Mouse (Mus musculus) liver, embryonic 14.5 days (tissue): ENCODE data around the gene Sin3b. TPM values are rescaled to one million over a fixed set of nuclear protein-coding genes. Genes with fewer than 3 reads are reported as not detected.

Experiments used
- ATAC-seq: fragments of 200-750 bp; cut with Nextera tagmentation; 2 replicates; pipeline ENCODE4 v1.8.0; 2017; ENCODE audit warnings: moderate number of reproducible peaks, mild to moderate bottlenecking, moderate library complexity; ENCODE audit not compliant: insufficient read depth
- DNase-seq, 3 experiments: peaks; one replicate each; pipeline ENCODE4 v3.0.0-alpha.2; 2012 to 2013; ENCODE audit warnings: low read depth in 3 of 3, low spot score in 3 of 3
- H3K27ac ChIP-seq: fragments of 300-500 bp; sonication (generic); 2 replicates; pipeline ENCODE4 v1.5.1; 2014; ENCODE audit warnings: moderate library complexity, mild to moderate bottlenecking, control low read depth, inconsistent platforms
- H3K27me3 ChIP-seq: fragments of 300-500 bp; sonication (generic); 2 replicates; pipeline ENCODE4 v1.6.1; 2014; ENCODE audit warnings: mild to moderate bottlenecking, low read length, moderate library complexity; ENCODE audit not compliant: control insufficient read depth, insufficient read depth
- H3K36me3 ChIP-seq: fragments of 300-500 bp; sonication (generic); replicated peaks from 2 replicates; pipeline ENCODE4 v1.6.1; 2014; ENCODE audit warnings: low read depth; ENCODE audit not compliant: control insufficient read depth, insufficient read depth
- H3K4me1 ChIP-seq, 2 experiments: fragments of 200-500 bp in 1 of 2; fragments of 300-500 bp in 1 of 2; sonication (generic) in 1 of 2; replicated peaks; 2 replicates each; pipeline ENCODE4 v1.6.1; 2012 to 2014; ENCODE audit warnings: antibody characterized with exemption in 1 of 2, inconsistent platforms in 1 of 2, low read length in 1 of 2; ENCODE audit not compliant: control insufficient read depth in 2 of 2, insufficient read depth in 2 of 2
- H3K4me2 ChIP-seq: fragments of 300-500 bp; sonication (generic); 2 replicates; pipeline ENCODE4 v1.6.1; 2014; ENCODE audit warnings: low read depth, mild to moderate bottlenecking, control low read depth, moderate library complexity
- H3K4me3 ChIP-seq, 2 experiments: fragments of 200-500 bp in 1 of 2; fragments of 300-500 bp in 1 of 2; sonication (generic) in 1 of 2; 2 replicates each; pipeline ENCODE4 v1.5.1; 2012 to 2014; ENCODE audit warnings: low read depth in 2 of 2, low read length in 2 of 2, mild to moderate bottlenecking in 2 of 2, control low read depth in 1 of 2, inconsistent platforms in 1 of 2, moderate library complexity in 1 of 2; ENCODE audit not compliant: insufficient read depth in 1 of 2
- H3K9ac ChIP-seq: fragments of 300-500 bp; sonication (generic); replicated peaks from 2 replicates; pipeline ENCODE4 v1.6.1; 2014; ENCODE audit warnings: mild to moderate bottlenecking, control low read depth, moderate library complexity
- H3K9me3 ChIP-seq: fragments of 300-500 bp; sonication (generic); 2 replicates; pipeline ENCODE4 v1.6.1; 2016; ENCODE audit warnings: low read length, mixed read lengths; ENCODE audit not compliant: control insufficient read depth
- CTCF ChIP-seq: IDR thresholded peaks from 2 replicates; pipeline ENCODE4 v1.5.1; 2016; ENCODE audit warnings: antibody characterized with exemption, low read depth, control low read depth
- EP300 ChIP-seq: IDR thresholded peaks from 2 replicates; pipeline ENCODE4 v1.6.1; 2016; ENCODE audit warnings: antibody characterized with exemption, low read depth
- WGBS: fragments of 180-500 bp; shearing (Covaris S2); extraction: QIAGEN DNeasy Blood & Tissue Kit; methylation state at CpG from one replicate; pipeline ENCODE4 v1.1.7; 2014; ENCODE audit not compliant: insufficient replicate concordance; 5-methylcytosine and 5-hydroxymethylcytosine counted together
- polyA plus RNA-seq, 2 experiments: library from polyadenylated mRNA; depleted of rRNA in 1 of 2; stranded (reverse) in 1 of 2; unstranded in 1 of 2; fragments of >200 nt; fragmentation: Nextera tagmentation in 1 of 2; extraction: Ambion mirVana in 1 of 2; gene quantifications; 2 replicates each; pipeline versions ENCODE4 v1.2.1 to v1.2.3; 2012 to 2014

Gene Sin3b
- polyA plus RNA-seq, 2 experiments = 47.6 to 70.3 TPM

- Histone ChIP-seq H3K4me2 (no peak overlapping the region), H3K27me3 (no peaks in the 10 kb centered on the region), H3K4me3 (no peak overlapping the region), H3K4me1 (no peaks in the 10 kb centered on the region), H3K9me3 (no peaks in the 10 kb centered on the region), H3K27ac (no peak overlapping the region), H3K9ac (no peak overlapping the region), H3K36me3 (peaks cover 12% of the 10 kb centered on the region; the same call in 1 of the 2 replicates)
- ATAC-seq = no peak
- TF ChIP-seq EP300 (no peak), CTCF (peak; percentile 33)
- 74% methylated on average over 3 of the region's 3 CpGs for WGBS
- no peak for DNase-seq
Measured at GRCm38 (mm10) chr8:72751126-72751525, 28.0 kb downstream of the Sin3b start.

- ATAC-seq (no peak), DNase-seq (no peak)
- Histone ChIP-seq H3K27ac (no peak overlapping the region), H3K4me1 (no peaks in the 10 kb centered on the region), H3K4me3 (no peak overlapping the region), H3K9me3 (no peaks in the 10 kb centered on the region), H3K36me3 (peaks cover 12% of the 10 kb centered on the region; the same call in 1 of the 2 replicates), H3K27me3 (no peaks in the 10 kb centered on the region), H3K9ac (no peak overlapping the region), H3K4me2 (no peak overlapping the region)
- TF ChIP-seq EP300 (no peak), CTCF (no peak)
- WGBS = 69% methylated on average over 3 of the region's 3 CpGs
Measured at GRCm38 (mm10) chr8:72752289-72752688, 29.2 kb downstream of the Sin3b start.

GRCm38 (mm10) chr8:72753165-72753564, 30.1 kb downstream of the Sin3b start:
- DNase-seq (no peak), ATAC-seq (no peak)
- no peaks in the 10 kb centered on the region for H3K4me1 ChIP-seq
- H3K27ac ChIP-seq = no peak overlapping the region
- H3K36me3 ChIP-seq = peaks cover 7% of the 10 kb centered on the region; the same call in 1 of the 2 replicates
- no peaks in the 10 kb centered on the region for H3K9me3 ChIP-seq
- H3K4me2 ChIP-seq = no peak overlapping the region
- H3K4me3 ChIP-seq = no peak overlapping the region
- no peak overlapping the region for H3K9ac ChIP-seq
- WGBS = 85% methylated on average over 9 of the region's 9 CpGs
- no peak for TF ChIP-seq CTCF
- TF ChIP-seq EP300 = no peak
- H3K27me3 ChIP-seq = no peaks in the 10 kb centered on the region

DNA sequence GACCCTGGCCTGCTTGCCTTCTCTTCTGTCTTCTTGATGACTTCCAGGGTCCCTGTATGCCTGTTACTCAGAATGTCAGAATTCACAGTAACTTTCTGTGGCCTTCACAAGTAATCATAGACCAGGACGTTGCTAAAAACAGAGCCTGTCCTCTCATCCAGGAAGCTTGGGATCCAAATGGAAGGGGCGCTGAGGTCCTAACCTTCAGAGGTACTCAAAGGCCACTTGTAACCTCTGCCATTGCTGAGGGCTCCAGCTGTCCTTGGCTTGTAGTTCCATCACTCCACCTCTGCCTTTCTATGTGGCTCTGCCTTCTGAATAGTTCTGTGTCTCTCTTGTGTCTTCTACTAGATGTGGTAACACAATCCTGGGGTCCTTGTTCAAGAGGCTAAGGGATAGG, 30.7 kb downstream of the Sin3b start:
- no peak for TF ChIP-seq CTCF
- TF ChIP-seq EP300 = no peak
- H3K27ac ChIP-seq = no peak overlapping the region
- no peak overlapping the region for H3K4me2 ChIP-seq
- H3K36me3 ChIP-seq = peaks cover 7% of the 10 kb centered on the region; the same call in 1 of the 2 replicates
- H3K27me3 ChIP-seq = no peaks in the 10 kb centered on the region
- no peak overlapping the region for H3K9ac ChIP-seq
- ATAC-seq (no peak), DNase-seq (no peak)
- WGBS = 84% methylated on average over 2 of the region's 2 CpGs
- H3K4me1 ChIP-seq = no peaks in the 10 kb centered on the region
- no peak overlapping the region for H3K4me3 ChIP-seq
- no peaks in the 10 kb centered on the region for H3K9me3 ChIP-seq

DNA sequence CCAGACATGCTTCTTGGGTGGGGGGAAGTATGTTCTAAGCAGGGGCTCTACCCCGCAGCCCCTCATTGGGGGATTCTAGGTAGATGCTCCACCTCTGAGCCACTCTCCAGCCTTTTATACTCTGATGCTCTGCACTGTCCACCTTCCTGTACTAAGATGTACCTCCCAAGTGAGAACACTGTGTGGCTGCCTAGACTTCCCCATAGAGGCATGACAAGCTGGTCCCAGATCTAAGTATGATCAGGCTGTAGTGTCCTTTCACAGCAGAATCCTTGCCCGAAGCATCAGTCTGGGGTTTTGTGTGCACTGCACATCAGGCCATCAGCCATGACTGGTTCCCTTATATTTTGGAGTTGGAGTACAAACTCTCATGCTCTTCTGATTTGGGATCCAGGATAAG, 32.9 kb downstream of the Sin3b start:
- no peak overlapping the region for H3K4me3 ChIP-seq
- 78% methylated on average over 2 of the region's 2 CpGs for WGBS
- no peak for TF ChIP-seq EP300
- no peak for TF ChIP-seq CTCF
- H3K27ac ChIP-seq = no peak overlapping the region
- 0 out of 4 replicates have a peak, but pooled peaks cover 0 to 1% of the 10 kb centered on the region in 2 experiments for H3K4me1 ChIP-seq
- no peaks in the 10 kb centered on the region for H3K27me3 ChIP-seq
- H3K9ac ChIP-seq = no peak overlapping the region
- DNase-seq = no peak
- H3K4me2 ChIP-seq = no peak overlapping the region
- H3K36me3 ChIP-seq = peaks cover 3% of the 10 kb centered on the region; the same call in 1 of the 2 replicates
- ATAC-seq = no peak
- H3K9me3 ChIP-seq = no peaks in the 10 kb centered on the region
